ENCODE assay signal across 9 mouse cellular contexts in genomic region chr17:45575123-45575897, GRCm38 (mm10). TPM values are rescaled to one million over a fixed set of nuclear protein-coding genes. Genes with fewer than 3 reads are reported as not detected.
DNase-seq lines count a peak whose midpoint lies in the region; ATAC-seq lines count a peak whose summit lies in the region.
"Had no signal": no experiment of that assay in that cellular context is flagged by ENCODE, and none has a peak within 500 bp of the region (broad histone marks: within the 10 kb centered on the region; RNA-seq: fewer than 3 reads in every experiment).

No protein-coding gene starts in this region.

- H3K4me2 ChIP-seq in kidney, embryonic 14.5 days (replicated peaks; ENCODE audit: low read depth, low read length): no peak overlapping the region
- no peak overlapping the region for H3K4me2 ChIP-seq in embryonic facial prominence, embryonic 12.5 days (replicated peaks)
- peak overlapping the region; percentile 79; the same call in 1 of the 2 replicates for H3K4me2 ChIP-seq in hindbrain, embryonic 13.5 days
- peak overlapping the region; percentile 90 for H3K4me2 ChIP-seq in midbrain, embryonic 14.5 days (ENCODE audit: low read length)

- no peak overlapping the region for H3K4me3 ChIP-seq in kidney, embryonic 14.5 days (ENCODE audit: low read length)
- no peak overlapping the region for H3K4me3 ChIP-seq in embryonic facial prominence, embryonic 12.5 days
- H3K4me3 ChIP-seq in hindbrain, embryonic 13.5 days: peak overlapping the region; percentile 99; the same call in 1 of the 2 replicates
- no peak overlapping the region for H3K4me3 ChIP-seq in midbrain, embryonic 14.5 days (replicated peaks; ENCODE audit: low read depth, low read length)

- no peaks in the 10 kb centered on the region for H3K27me3 ChIP-seq in kidney, embryonic 14.5 days (ENCODE audit: control insufficient read depth, insufficient read depth, low read length)
- H3K27me3 ChIP-seq in embryonic facial prominence, embryonic 12.5 days: no peaks in the 10 kb centered on the region
- H3K27me3 ChIP-seq in hindbrain, embryonic 13.5 days: no peaks in the 10 kb centered on the region
- no peaks in the 10 kb centered on the region for H3K27me3 ChIP-seq in midbrain, embryonic 14.5 days (ENCODE audit: control insufficient read depth, insufficient read depth, low read length)

- no peak for DNase-seq in kidney, adult 8-10 months
- DNase-seq in midbrain, embryonic 14.5 days: no peak
- no peak for DNase-seq in thymus, postnatal 4 days
- no peak for DNase-seq in embryo, embryonic 11 days
- no peak for DNase-seq in gastrocnemius, postnatal 10 days

- peaks cover 14% of the 10 kb centered on the region; the same call in 1 of the 2 replicates for H3K4me1 ChIP-seq in kidney, embryonic 14.5 days (ENCODE audit: control insufficient read depth, insufficient read depth, low read length)
- peaks cover 20% of the 10 kb centered on the region for H3K4me1 ChIP-seq in embryonic facial prominence, embryonic 12.5 days
- H3K4me1 ChIP-seq in hindbrain, embryonic 13.5 days (replicated peaks): peaks cover 35% of the 10 kb centered on the region
- peaks cover 13% of the 10 kb centered on the region; the same call in 1 of the 2 replicates for H3K4me1 ChIP-seq in midbrain, embryonic 14.5 days (ENCODE audit: control insufficient read depth, insufficient read depth, low read length)

- H3K36me3 ChIP-seq in kidney, embryonic 14.5 days (ENCODE audit: control insufficient read depth, insufficient read depth, low read length): peaks cover 17% of the 10 kb centered on the region
- H3K36me3 ChIP-seq in embryonic facial prominence, embryonic 12.5 days: peaks cover 15% of the 10 kb centered on the region
- peaks cover 14% of the 10 kb centered on the region for H3K36me3 ChIP-seq in hindbrain, embryonic 13.5 days
- peaks cover 13% of the 10 kb centered on the region for H3K36me3 ChIP-seq in midbrain, embryonic 14.5 days (ENCODE audit: control insufficient read depth, insufficient read depth, low read length)

- 86% methylated on average over 8 of the region's 8 CpGs for WGBS in kidney, embryonic 14.5 days
- 87% methylated on average over 8 of the region's 8 CpGs for WGBS in embryonic facial prominence, embryonic 12.5 days
- WGBS in hindbrain, embryonic 13.5 days: 94% methylated on average over 8 of the region's 8 CpGs
- WGBS in midbrain, embryonic 14.5 days: 92% methylated on average over 8 of the region's 8 CpGs

- ATAC-seq in kidney, embryonic 14.5 days (ENCODE audit: low FRiP score, low TSS enrichment): no peak
- no peak for ATAC-seq in embryonic facial prominence, embryonic 12.5 days (ENCODE audit: insufficient number of reproducible peaks, insufficient read depth, low FRiP score, low TSS enrichment)
- no peak for ATAC-seq in hindbrain, embryonic 13.5 days (ENCODE audit: low FRiP score)
- ATAC-seq in midbrain, embryonic 14.5 days (ENCODE audit: low FRiP score, low TSS enrichment): no peak

- no peak overlapping the region for H3K27ac ChIP-seq in kidney, embryonic 14.5 days (ENCODE audit: low read depth, low read length)
- 0 out of 2 replicates have a peak overlapping the region, but pooled peaks have one; percentile 97 for H3K27ac ChIP-seq in embryonic facial prominence, embryonic 12.5 days
- H3K27ac ChIP-seq in hindbrain, embryonic 13.5 days: peak overlapping the region; percentile 99
- H3K27ac ChIP-seq in midbrain, embryonic 14.5 days (replicated peaks; ENCODE audit: low read depth, low read length): peak overlapping the region; percentile 99

- peak overlapping the region; percentile 100; the same call in 1 of the 2 replicates for H3K9ac ChIP-seq in kidney, embryonic 14.5 days (ENCODE audit: low read depth, low read length)
- no peak overlapping the region for H3K9ac ChIP-seq in embryonic facial prominence, embryonic 12.5 days
- peak overlapping the region; percentile 100 for H3K9ac ChIP-seq in hindbrain, embryonic 13.5 days
- H3K9ac ChIP-seq in midbrain, embryonic 14.5 days (replicated peaks; ENCODE audit: low read length): peak overlapping the region; percentile 98; the same call in 1 of the 2 replicates

- no peaks in the 10 kb centered on the region for H3K9me3 ChIP-seq in kidney, embryonic 14.5 days (ENCODE audit: control insufficient read depth, low read length)
- no peaks in the 10 kb centered on the region for H3K9me3 ChIP-seq in embryonic facial prominence, embryonic 12.5 days
- no peaks in the 10 kb centered on the region for H3K9me3 ChIP-seq in hindbrain, embryonic 13.5 days
- H3K9me3 ChIP-seq in midbrain, embryonic 14.5 days (ENCODE audit: control insufficient read depth, low read length): no peaks in the 10 kb centered on the region

RNA-seq across cellular contexts. Expression of gene Hsp90ab1, which starts 2.2 kb away (rescaled TPM):
- polyA plus RNA-seq in kidney, embryonic 14.5 days (2014; fragmentation: Nextera tagmentation; extraction: Ambion mirVana): 1,653 and 1,961 TPM in 2 replicates
- 1,470 and 1,480 TPM in 2 replicates for polyA plus RNA-seq in embryonic facial prominence, embryonic 12.5 days (2016; fragmentation: Nextera tagmentation; extraction: Ambion mirVana)
- 1,593 and 1,619 TPM in 2 replicates for polyA plus RNA-seq in hindbrain, embryonic 13.5 days (2015; fragmentation: Nextera tagmentation; extraction: Ambion mirVana)
- polyA plus RNA-seq in midbrain, embryonic 14.5 days (2014; fragmentation: Nextera tagmentation; extraction: Ambion mirVana): 1,248 and 1,388 TPM in 2 replicates
- total RNA-seq in gastrocnemius, postnatal 10 days (2021): 100 to 1,000 TPM; 900 to 909 TPM

RNA-seq across cellular contexts. Expression of gene Slc35b2, which starts 11.6 kb away (rescaled TPM):
- polyA plus RNA-seq in kidney, embryonic 14.5 days (2014; fragmentation: Nextera tagmentation; extraction: Ambion mirVana): 122 and 140 TPM in 2 replicates
- 108 and 109 TPM in 2 replicates for polyA plus RNA-seq in embryonic facial prominence, embryonic 12.5 days (2016; fragmentation: Nextera tagmentation; extraction: Ambion mirVana)
- 86.5 and 91.1 TPM in 2 replicates for polyA plus RNA-seq in hindbrain, embryonic 13.5 days (2015; fragmentation: Nextera tagmentation; extraction: Ambion mirVana)
- 73.0 and 77.1 TPM in 2 replicates for polyA plus RNA-seq in midbrain, embryonic 14.5 days (2014; fragmentation: Nextera tagmentation; extraction: Ambion mirVana)
- total RNA-seq in gastrocnemius, postnatal 10 days (2021): 10 to 100 TPM; 29.9 to 39.3 TPM

RNA-seq across cellular contexts. Expression of gene Nfkbie, which starts 19.8 kb away (rescaled TPM):
- polyA plus RNA-seq in kidney, embryonic 14.5 days (2014; fragmentation: Nextera tagmentation; extraction: Ambion mirVana): 3.5 and 4.8 TPM in 2 replicates
- 6.7 and 8.3 TPM in 2 replicates for polyA plus RNA-seq in embryonic facial prominence, embryonic 12.5 days (2016; fragmentation: Nextera tagmentation; extraction: Ambion mirVana)
- polyA plus RNA-seq in hindbrain, embryonic 13.5 days (2015; fragmentation: Nextera tagmentation; extraction: Ambion mirVana): 5.6 and 6.5 TPM in 2 replicates
- polyA plus RNA-seq in midbrain, embryonic 14.5 days (2014; fragmentation: Nextera tagmentation; extraction: Ambion mirVana): 4.2 and 4.9 TPM in 2 replicates
- total RNA-seq in gastrocnemius, postnatal 10 days (2021): 1 to 10 TPM; 1.3 to 2.3 TPM

RNA-seq across cellular contexts. Expression of gene Slc29a1, which starts 24.1 kb away (rescaled TPM):
- 61.4 and 83.5 TPM in 2 replicates for polyA plus RNA-seq in kidney, embryonic 14.5 days (2014; fragmentation: Nextera tagmentation; extraction: Ambion mirVana)
- polyA plus RNA-seq in embryonic facial prominence, embryonic 12.5 days (2016; fragmentation: Nextera tagmentation; extraction: Ambion mirVana): 59.1 and 60.5 TPM in 2 replicates
- polyA plus RNA-seq in hindbrain, embryonic 13.5 days (2015; fragmentation: Nextera tagmentation; extraction: Ambion mirVana): 33.7 and 38.2 TPM in 2 replicates
- 21.2 and 33.2 TPM in 2 replicates for polyA plus RNA-seq in midbrain, embryonic 14.5 days (2014; fragmentation: Nextera tagmentation; extraction: Ambion mirVana)
- 100 to 1,000 TPM in 1 of 2 experiments, 10 to 100 TPM in 1; 97.4 to 114 TPM for total RNA-seq in gastrocnemius, postnatal 10 days (2021)

RNA-seq across cellular contexts. Expression of gene Tmem151b, which starts 25.8 kb away (rescaled TPM):
- polyA plus RNA-seq in kidney, embryonic 14.5 days (2014; fragmentation: Nextera tagmentation; extraction: Ambion mirVana): 1.7 and 2.0 TPM in 2 replicates
- 9.2 and 11.1 TPM in 2 replicates for polyA plus RNA-seq in embryonic facial prominence, embryonic 12.5 days (2016; fragmentation: Nextera tagmentation; extraction: Ambion mirVana)
- 26.6 and 27.3 TPM in 2 replicates for polyA plus RNA-seq in hindbrain, embryonic 13.5 days (2015; fragmentation: Nextera tagmentation; extraction: Ambion mirVana)
- 20.4 and 24.1 TPM in 2 replicates for polyA plus RNA-seq in midbrain, embryonic 14.5 days (2014; fragmentation: Nextera tagmentation; extraction: Ambion mirVana)
- under 1 TPM; 0.09 to 0.36 TPM for total RNA-seq in gastrocnemius, postnatal 10 days (2021)
- total RNA-seq: granulocyte monocyte progenitor cell, adult 5-6 weeks had no signal

Comparison
In these comparisons a context has a peak if more than half of its experiments do, and no peak if none do; other contexts are left out.
1. H3K4me2 ChIP-seq: peak in hindbrain, embryonic 13.5 days (single experiment) and midbrain, embryonic 14.5 days (single experiment); none in kidney, embryonic 14.5 days (single experiment) and embryonic facial prominence, embryonic 12.5 days (single experiment).